Mouse (Mus musculus) intestine, embryonic 14.5 days (tissue): ENCODE results near the gene Dennd1a. TPM values are rescaled to one million over a fixed set of nuclear protein-coding genes. Genes with fewer than 3 reads are reported as not detected.

ENCODE experiments used
- ATAC-seq: fragments of 200-750 bp; cut with Nextera tagmentation; replicated peaks from 2 replicates; pipeline ENCODE4 v1.8.0; 2017; ENCODE audit warnings: low read depth, moderate number of reproducible peaks, moderate TSS enrichment, moderate library complexity; ENCODE audit not compliant: low FRiP score, low TSS enrichment
- DNase-seq: peaks from one replicate; pipeline ENCODE4 v3.0.0-alpha.2; 2018; ENCODE audit warnings: low spot score
- H3K27ac ChIP-seq: fragments of 300-500 bp; sonication (generic); 2 replicates; pipeline ENCODE4 v1.5.1; 2014; ENCODE audit warnings: low read depth, mild to moderate bottlenecking, control low read depth
- H3K27me3 ChIP-seq: fragments of 300-500 bp; sonication (generic); replicated peaks from 2 replicates; pipeline ENCODE4 v1.6.1; 2014; ENCODE audit warnings: low read length, control low read depth; ENCODE audit not compliant: control insufficient read depth, insufficient read depth
- H3K36me3 ChIP-seq: fragments of 300-500 bp; sonication (generic); 2 replicates; pipeline ENCODE4 v1.6.1; 2014; ENCODE audit warnings: low read length, control low read depth; ENCODE audit not compliant: control insufficient read depth, insufficient read depth
- H3K4me1 ChIP-seq: fragments of 300-500 bp; sonication (generic); replicated peaks from 2 replicates; pipeline ENCODE4 v1.6.1; 2014; ENCODE audit warnings: low read length, control low read depth, mixed read lengths; ENCODE audit not compliant: control insufficient read depth, insufficient read depth
- H3K4me2 ChIP-seq: fragments of 300-500 bp; sonication (generic); 2 replicates; pipeline ENCODE4 v1.6.1; 2014; ENCODE audit warnings: low read length
- H3K4me3 ChIP-seq: fragments of 300-500 bp; sonication (generic); 2 replicates; pipeline ENCODE4 v1.5.1; 2014; ENCODE audit warnings: low read depth, low read length, control low read depth, mixed read lengths
- H3K9ac ChIP-seq: fragments of 300-500 bp; sonication (generic); 2 replicates; pipeline ENCODE4 v1.6.1; 2014; ENCODE audit warnings: mild to moderate bottlenecking, low read length
- H3K9me3 ChIP-seq: fragments of 300-500 bp; sonication (generic); 2 replicates; pipeline ENCODE4 v1.6.1; 2016; ENCODE audit warnings: low read length, control low read depth; ENCODE audit not compliant: control insufficient read depth
- WGBS: fragments of 180-500 bp; shearing (Covaris S2); extraction: QIAGEN DNeasy Blood & Tissue Kit; methylation state at CpG from one replicate; pipeline ENCODE4 v1.1.7; 2014; 5-methylcytosine and 5-hydroxymethylcytosine counted together
- polyA plus RNA-seq: library from polyadenylated mRNA; unstranded; fragments of >200 nt; fragmentation: Nextera tagmentation; extraction: Ambion mirVana; gene quantifications from 2 replicates; pipeline ENCODE4 v1.2.1, GENCODE M21; 2014

The Dennd1a gene
- polyA plus RNA-seq, 1 experiment from 2014 or later = 11.6 TPM

GRCm38 (mm10) chr2:38220687-38221435, 66.3 kb downstream of the Dennd1a start:
- Histone ChIP-seq H3K4me1 (no peaks in the 10 kb centered on the region), H3K27ac (no peak overlapping the region), H3K4me3 (no peak overlapping the region), H3K9ac (no peak overlapping the region), H3K36me3 (no peaks in the 10 kb centered on the region), H3K4me2 (no peak overlapping the region), H3K9me3 (no peaks in the 10 kb centered on the region), H3K27me3 (no peaks in the 10 kb centered on the region)
- DNase-seq (no peak), ATAC-seq (no peak)
- WGBS = 28% methylated on average over 4 of the region's 4 CpGs

- Histone ChIP-seq H3K4me2 (no peak overlapping the region), H3K27ac (no peak overlapping the region), H3K9me3 (no peaks in the 10 kb centered on the region), H3K4me1 (no peaks in the 10 kb centered on the region), H3K9ac (no peak overlapping the region), H3K36me3 (no peaks in the 10 kb centered on the region), H3K27me3 (no peaks in the 10 kb centered on the region), H3K4me3 (no peak overlapping the region)
- no peak for ATAC-seq
- WGBS = 95% methylated on average over 2 of the region's 2 CpGs
- no peak for DNase-seq
These were observed 67.5 kb downstream of the Dennd1a start for GRCm38 (mm10) chr2:38219666-38220065.

GRCm38 (mm10) chr2:38213041-38213440, 74.1 kb downstream of the Dennd1a start:
- ATAC-seq (no peak), DNase-seq (no peak)
- H3K4me2 ChIP-seq = no peak overlapping the region
- no peak overlapping the region for H3K4me3 ChIP-seq
- H3K9me3 ChIP-seq = no peaks in the 10 kb centered on the region
- H3K27me3 ChIP-seq = no peaks in the 10 kb centered on the region
- 79% methylated on average over 1 of the region's 1 CpGs for WGBS
- no peaks in the 10 kb centered on the region for H3K4me1 ChIP-seq
- no peak overlapping the region for H3K27ac ChIP-seq
- H3K9ac ChIP-seq = no peak overlapping the region
- H3K36me3 ChIP-seq = no peaks in the 10 kb centered on the region

GRCm38 (mm10) chr2:38211426-38211825, 75.8 kb downstream of the Dennd1a start:
- Histone ChIP-seq H3K9me3 (no peaks in the 10 kb centered on the region), H3K4me1 (no peaks in the 10 kb centered on the region), H3K4me2 (no peak overlapping the region), H3K27me3 (no peaks in the 10 kb centered on the region), H3K9ac (no peak overlapping the region), H3K27ac (no peak overlapping the region), H3K4me3 (no peak overlapping the region), H3K36me3 (no peaks in the 10 kb centered on the region)
- WGBS = 91% methylated on average over 2 of the region's 2 CpGs
- DNase-seq (no peak), ATAC-seq (no peak)

- Histone ChIP-seq H3K9ac (no peak overlapping the region), H3K27ac (no peak overlapping the region), H3K4me1 (no peaks in the 10 kb centered on the region), H3K4me2 (no peak overlapping the region), H3K27me3 (no peaks in the 10 kb centered on the region), H3K4me3 (no peak overlapping the region), H3K36me3 (no peaks in the 10 kb centered on the region), H3K9me3 (no peaks in the 10 kb centered on the region)
- DNase-seq = no peak
- no peak for ATAC-seq
- WGBS = 93% methylated on average over 1 of the region's 1 CpGs
These were observed 79.4 kb downstream of the Dennd1a start for GRCm38 (mm10) chr2:38207752-38208151.

GRCm38 (mm10) chr2:38205281-38205680, 81.9 kb downstream of the Dennd1a start:
- Histone ChIP-seq H3K4me3 (no peak overlapping the region), H3K36me3 (no peaks in the 10 kb centered on the region), H3K27ac (no peak overlapping the region), H3K9me3 (no peaks in the 10 kb centered on the region), H3K4me1 (no peaks in the 10 kb centered on the region), H3K27me3 (no peaks in the 10 kb centered on the region), H3K4me2 (no peak overlapping the region), H3K9ac (no peak overlapping the region)
- 58% methylated on average over 5 of the region's 5 CpGs for WGBS
- no peak for DNase-seq
- ATAC-seq = no peak

- DNase-seq = no peak
- no peaks in the 10 kb centered on the region for H3K36me3 ChIP-seq
- WGBS = 46% methylated on average over 2 of the region's 2 CpGs
- H3K9me3 ChIP-seq = no peaks in the 10 kb centered on the region
- no peak overlapping the region for H3K4me3 ChIP-seq
- H3K9ac ChIP-seq = no peak overlapping the region
- no peaks in the 10 kb centered on the region for H3K27me3 ChIP-seq
- ATAC-seq = no peak
- H3K27ac ChIP-seq = no peak overlapping the region
- H3K4me1 ChIP-seq = no peaks in the 10 kb centered on the region
- no peak overlapping the region for H3K4me2 ChIP-seq
These were observed 82.5 kb downstream of the Dennd1a start for GRCm38 (mm10) chr2:38204696-38205095.

- DNase-seq = no peak
- Histone ChIP-seq H3K4me2 (no peak overlapping the region), H3K4me1 (peaks cover 9% of the 10 kb centered on the region; the same call in 1 of the 2 replicates), H3K27ac (no peak overlapping the region), H3K36me3 (no peaks in the 10 kb centered on the region), H3K9me3 (no peaks in the 10 kb centered on the region), H3K27me3 (no peaks in the 10 kb centered on the region), H3K4me3 (no peak overlapping the region), H3K9ac (no peak overlapping the region)
- 77% methylated on average over 1 of the region's 1 CpGs for WGBS
- ATAC-seq = no peak
These were observed 89.1 kb downstream of the Dennd1a start for GRCm38 (mm10) chr2:38198072-38198471.
